Mouse (Mus musculus) ovary, adult 18-20 months (tissue): ENCODE measurements around the gene Tmem51.
A peak's percentile ranks its signal among the peaks of the same experiment; 100 is the strongest.

Experiments
- DNase-seq: peaks from one replicate; pipeline ENCODE4 v3.0.0; 2022; ENCODE audit warnings: low spot score, mixed read lengths

Gene Tmem51

GRCm38 (mm10) chr4:142084131-142084899 is at the start of gene Tmem51:
Gene Tmem51 (minus strand): TSS chr4:142084304.
- DNase-seq, result peak; percentile 57

GRCm38 (mm10) chr4:142130162-142130561 is 46.1 kb upstream of the Tmem51 start:
- DNase-seq, result no peak

- no peak for DNase-seq
These were observed 43.2 kb upstream of the Tmem51 start for GRCm38 (mm10) chr4:142127275-142127788.

GRCm38 (mm10) chr4:142126641-142127274 is 42.7 kb upstream of the Tmem51 start:
- DNase-seq, result no peak

- DNase-seq, result no peak
These were observed 37.1 kb upstream of the Tmem51 start for GRCm38 (mm10) chr4:142121164-142121563.

- DNase-seq, result no peak
These were observed 34.4 kb upstream of the Tmem51 start for GRCm38 (mm10) chr4:142118522-142118921.

- DNase-seq, result no peak
These were observed 33.9 kb upstream of the Tmem51 start for GRCm38 (mm10) chr4:142117993-142118392.

- no peak for DNase-seq
These were observed 29.2 kb upstream of the Tmem51 start for GRCm38 (mm10) chr4:142113306-142113705.

- DNase-seq, result no peak
These were observed 19.1 kb upstream of the Tmem51 start for GRCm38 (mm10) chr4:142103081-142103671.

GRCm38 (mm10) chr4:142098303-142098702 is 14.2 kb upstream of the Tmem51 start:
- DNase-seq, result peak; percentile 61

GRCm38 (mm10) chr4:142097871-142098270 is 13.8 kb upstream of the Tmem51 start:
- DNase-seq, result peak; percentile 65

GRCm38 (mm10) chr4:142095513-142096241 is 11.6 kb upstream of the Tmem51 start:
- DNase-seq, result peak; percentile 59

- DNase-seq, result no peak
These were observed 10.3 kb upstream of the Tmem51 start for GRCm38 (mm10) chr4:142094386-142094785.

GRCm38 (mm10) chr4:142091100-142091499 is 7.0 kb upstream of the Tmem51 start:
- DNase-seq, result no peak

GRCm38 (mm10) chr4:142089966-142090365 is 5.9 kb upstream of the Tmem51 start:
- DNase-seq, result no peak

GRCm38 (mm10) chr4:142088836-142089235 is 4.7 kb upstream of the Tmem51 start:
- DNase-seq, result no peak

GRCm38 (mm10) chr4:142088409-142088808 is 4.3 kb upstream of the Tmem51 start:
- DNase-seq, result no peak

- DNase-seq, result no peak
These were observed 946 bp upstream of the Tmem51 start for GRCm38 (mm10) chr4:142084936-142085563.

- peak; percentile 63 for DNase-seq
These were observed 358 bp downstream of the Tmem51 start for GRCm38 (mm10) chr4:142083762-142084130.

GRCm38 (mm10) chr4:142083193-142083592 is 911 bp downstream of the Tmem51 start:
- DNase-seq, result no peak

- no peak for DNase-seq
These were observed 1.4 kb downstream of the Tmem51 start for GRCm38 (mm10) chr4:142082703-142083102.
